Mouse (Mus musculus): ENCODE measurements around the gene Ccng1. TPM values are rescaled to one million over a fixed set of nuclear protein-coding genes. Genes with fewer than 3 reads are reported as not detected.

Gene Ccng1
- polyA plus RNA-seq (2015; fragmentation: Nextera tagmentation; extraction: Ambion mirVana), result 16.9 and 17.7 TPM in 2 replicates

DNA sequence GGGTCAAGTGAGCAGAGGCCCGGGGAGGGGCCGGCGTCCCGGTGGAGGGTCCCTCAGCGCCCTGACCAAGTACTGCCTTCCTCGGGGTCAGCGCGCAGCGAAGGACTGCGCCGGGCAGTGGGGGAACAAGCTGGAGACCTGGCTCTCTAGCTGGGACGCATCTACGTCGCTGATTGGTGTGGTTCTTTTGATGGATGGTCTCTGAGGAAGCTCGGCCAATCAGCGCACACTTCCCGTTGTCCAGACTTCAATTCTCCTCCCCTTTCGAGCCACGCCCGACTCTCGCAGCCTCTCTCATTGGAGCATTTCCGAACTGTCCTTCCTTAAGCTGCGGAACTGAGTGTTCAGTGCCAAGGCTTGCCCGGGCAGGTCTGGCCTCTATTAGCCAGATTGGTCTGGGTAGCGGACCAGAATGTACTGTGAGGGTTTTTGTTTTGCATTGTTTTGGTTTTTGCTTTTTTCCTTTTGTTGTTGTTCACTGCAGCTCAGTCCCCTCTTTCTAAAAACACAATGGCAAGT lies at the start of gene Ccng1:
TSS of gene Ccng1 (minus strand) at position 203 of the 519 bp plus-strand sequence.
- Histone ChIP-seq H3K4me2 (ENCODE audit: low read depth, low read length) (peak within 1 kb of the TSS; percentile 94), H3K9me3 (replicated peaks; ENCODE audit: control insufficient read depth, low read length) (no peaks in the 10 kb centered on the region), H3K27me3 (ENCODE audit: control insufficient read depth, insufficient read depth, low read depth, low read length) (no peaks in the 10 kb centered on the region), H3K9ac (ENCODE audit: low read depth, low read length) (peak within 1 kb of the TSS; percentile 93), H3K4me3 (ENCODE audit: low read depth, low read length) (peak within 1 kb of the TSS; percentile 93), H3K27ac (ENCODE audit: low read length) (peak within 1 kb of the TSS; percentile 75; the same call in 1 of the 2 replicates), H3K36me3 (ENCODE audit: control insufficient read depth, insufficient read depth) (0 out of 2 replicates have a peak, but pooled peaks cover 3% of the 10 kb centered on the region), H3K4me1 (ENCODE audit: control insufficient read depth, low read depth, low read length) (peaks cover 7% of the 10 kb centered on the region)
- peak; percentile 99 for ATAC-seq (ENCODE audit: low read depth)
- WGBS (ENCODE audit: insufficient replicate concordance), result 1% methylated on average over 25 of the region's 25 CpGs

DNA sequence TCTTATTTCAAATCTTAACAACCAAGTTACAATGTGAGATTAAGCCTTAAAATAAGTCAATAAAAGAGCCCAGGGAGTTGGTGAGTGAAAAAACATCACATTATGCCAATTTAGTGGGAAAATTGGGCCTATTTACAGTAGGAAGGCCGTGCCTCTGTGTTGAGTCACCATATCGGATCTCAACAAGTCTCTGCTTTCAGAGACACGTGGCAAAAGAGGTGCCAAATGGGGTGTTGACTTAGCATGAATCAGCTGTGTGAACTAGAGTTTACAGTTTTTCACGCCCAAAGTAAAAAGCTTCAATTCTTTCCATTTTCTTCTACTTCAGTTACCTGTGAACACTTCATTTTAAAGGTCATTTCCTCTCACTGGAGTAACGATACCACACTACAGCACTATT lies 35.2 kb upstream of the Ccng1 start:
- WGBS (ENCODE audit: insufficient replicate concordance), result 59% methylated on average over 5 of the region's 5 CpGs
- Histone ChIP-seq H3K9me3 (replicated peaks; ENCODE audit: control insufficient read depth, low read length) (no peaks in the 10 kb centered on the region), H3K4me2 (ENCODE audit: low read depth, low read length) (no peak overlapping the region), H3K27ac (ENCODE audit: low read length) (no peak overlapping the region), H3K27me3 (ENCODE audit: control insufficient read depth, insufficient read depth, low read depth, low read length) (no peaks in the 10 kb centered on the region), H3K9ac (ENCODE audit: low read depth, low read length) (no peak overlapping the region), H3K4me1 (ENCODE audit: control insufficient read depth, low read depth, low read length) (no peaks in the 10 kb centered on the region), H3K36me3 (ENCODE audit: control insufficient read depth, insufficient read depth) (no peaks in the 10 kb centered on the region), H3K4me3 (ENCODE audit: low read depth, low read length) (no peak overlapping the region)
- ATAC-seq (ENCODE audit: low read depth), result no peak

DNA sequence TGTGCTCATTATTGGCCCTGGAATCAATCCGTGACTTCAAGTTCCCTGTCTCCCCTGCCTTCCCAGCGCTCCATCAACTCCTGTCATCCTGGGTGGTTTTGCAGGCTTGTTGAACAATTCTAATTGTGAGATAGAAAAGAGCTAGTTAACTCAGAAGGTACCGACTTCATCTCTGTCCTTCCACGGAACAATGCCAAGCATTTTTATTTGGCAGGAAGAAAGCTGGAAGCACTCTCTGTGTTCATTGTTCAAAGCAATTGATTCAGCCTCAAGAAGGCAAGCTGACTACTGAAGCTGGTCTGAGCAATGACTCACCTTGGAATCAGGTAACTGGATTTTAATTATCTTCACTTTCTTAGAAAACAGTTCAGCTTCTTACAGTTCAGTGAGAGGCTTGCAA lies 34.6 kb upstream of the Ccng1 start:
- ATAC-seq (ENCODE audit: low read depth), result no peak

DNA sequence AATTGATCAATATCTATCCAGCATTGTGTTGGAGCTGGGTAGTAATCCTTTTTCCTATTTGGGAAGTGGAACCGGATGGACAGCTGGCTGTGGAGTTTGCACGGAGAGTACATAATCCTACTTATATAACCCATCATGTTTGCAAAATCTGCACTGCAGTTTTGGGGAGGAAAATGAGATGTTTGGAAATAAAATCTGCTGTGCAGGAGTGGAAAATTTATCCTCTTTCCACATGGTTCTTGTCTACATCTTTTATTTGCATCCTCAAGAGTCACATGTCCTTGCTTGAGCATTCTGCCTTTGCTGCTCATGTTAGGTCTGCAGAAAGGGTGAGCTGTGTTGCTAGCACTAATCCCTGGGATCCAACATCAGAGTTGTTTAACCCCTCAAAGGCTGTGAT lies 31.8 kb upstream of the Ccng1 start:
- no peak overlapping the region for H3K4me2 ChIP-seq (ENCODE audit: low read depth, low read length)
- H3K4me3 ChIP-seq (ENCODE audit: low read depth, low read length), result no peak overlapping the region
- ATAC-seq (ENCODE audit: low read depth), result no peak
- no peaks in the 10 kb centered on the region for H3K36me3 ChIP-seq (ENCODE audit: control insufficient read depth, insufficient read depth)
- no peaks in the 10 kb centered on the region for H3K9me3 ChIP-seq (replicated peaks; ENCODE audit: control insufficient read depth, low read length)
- no peak overlapping the region for H3K9ac ChIP-seq (ENCODE audit: low read depth, low read length)
- 64% methylated on average over 2 of the region's 2 CpGs for WGBS (ENCODE audit: insufficient replicate concordance)
- no peaks in the 10 kb centered on the region for H3K4me1 ChIP-seq (ENCODE audit: control insufficient read depth, low read depth, low read length)
- H3K27me3 ChIP-seq (ENCODE audit: control insufficient read depth, insufficient read depth, low read depth, low read length), result no peaks in the 10 kb centered on the region
- no peak overlapping the region for H3K27ac ChIP-seq (ENCODE audit: low read length)

More for the DNA sequence above, 34.6 kb upstream of the Ccng1 start:
- Histone ChIP-seq H3K4me1 (ENCODE audit: control insufficient read depth, low read depth, low read length) (no peaks in the 10 kb centered on the region), H3K4me3 (ENCODE audit: low read depth, low read length) (no peak overlapping the region), H3K27ac (ENCODE audit: low read length) (no peak overlapping the region), H3K36me3 (ENCODE audit: control insufficient read depth, insufficient read depth) (no peaks in the 10 kb centered on the region), H3K27me3 (ENCODE audit: control insufficient read depth, insufficient read depth, low read depth, low read length) (no peaks in the 10 kb centered on the region), H3K9me3 (replicated peaks; ENCODE audit: control insufficient read depth, low read length) (no peaks in the 10 kb centered on the region), H3K4me2 (ENCODE audit: low read depth, low read length) (no peak overlapping the region), H3K9ac (ENCODE audit: low read depth, low read length) (no peak overlapping the region)
- WGBS (ENCODE audit: insufficient replicate concordance), result 53% methylated on average over 4 of the region's 4 CpGs

DNA sequence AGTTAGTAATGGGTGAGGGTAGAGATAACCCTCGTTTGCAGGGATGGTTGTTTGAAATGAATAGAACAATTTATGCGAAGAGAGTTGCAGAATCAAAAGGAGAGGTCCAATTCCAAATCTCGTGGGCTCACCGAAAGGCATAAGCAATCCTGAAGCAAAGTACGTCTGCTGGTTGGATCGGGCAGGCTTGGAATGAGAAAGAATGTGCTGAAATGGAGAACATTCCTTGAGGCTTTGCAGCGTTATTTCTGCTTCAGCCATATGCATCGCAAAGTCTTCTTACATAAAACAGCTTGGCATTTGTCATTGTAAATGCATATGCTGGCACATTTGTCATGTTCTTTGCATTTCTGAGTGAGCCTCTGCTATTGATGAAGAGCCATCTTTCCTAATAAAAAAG lies 29.2 kb upstream of the Ccng1 start:
- WGBS (ENCODE audit: insufficient replicate concordance), result 61% methylated on average over 8 of the region's 8 CpGs

DNA sequence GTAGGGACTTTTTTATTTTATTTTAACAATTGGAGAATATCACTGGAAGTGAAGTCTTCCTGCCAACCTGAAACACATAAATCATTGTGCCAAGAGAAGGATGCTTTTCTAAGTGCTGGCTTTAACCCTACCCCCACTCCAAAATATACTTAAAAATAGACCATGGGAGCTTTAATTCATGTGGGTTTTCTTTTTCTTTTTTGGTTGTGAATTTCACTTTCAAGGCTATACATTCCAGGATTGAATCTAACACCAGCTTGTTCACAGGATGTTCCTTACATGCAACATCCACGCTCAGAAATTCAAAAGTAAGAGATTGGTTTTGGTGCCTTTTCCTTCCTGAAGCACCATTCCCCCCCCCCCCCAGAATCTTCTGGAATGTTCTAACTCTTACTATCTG lies 28.2 kb upstream of the Ccng1 start:
- Histone ChIP-seq H3K4me3 (ENCODE audit: low read depth, low read length) (no peak overlapping the region), H3K9ac (ENCODE audit: low read depth, low read length) (no peak overlapping the region), H3K36me3 (ENCODE audit: control insufficient read depth, insufficient read depth) (no peaks in the 10 kb centered on the region), H3K27me3 (ENCODE audit: control insufficient read depth, insufficient read depth, low read depth, low read length) (no peaks in the 10 kb centered on the region), H3K4me1 (ENCODE audit: control insufficient read depth, low read depth, low read length) (no peaks in the 10 kb centered on the region), H3K4me2 (ENCODE audit: low read depth, low read length) (no peak overlapping the region), H3K9me3 (replicated peaks; ENCODE audit: control insufficient read depth, low read length) (no peaks in the 10 kb centered on the region), H3K27ac (ENCODE audit: low read length) (no peak overlapping the region)
- ATAC-seq (ENCODE audit: low read depth), result no peak
- 72% methylated on average over 1 of the region's 1 CpGs for WGBS (ENCODE audit: insufficient replicate concordance)

More for the DNA sequence above, 29.2 kb upstream of the Ccng1 start:
- no peak for ATAC-seq (ENCODE audit: low read depth)
- no peak overlapping the region for H3K4me3 ChIP-seq (ENCODE audit: low read depth, low read length)
- H3K9me3 ChIP-seq (replicated peaks; ENCODE audit: control insufficient read depth, low read length), result no peaks in the 10 kb centered on the region
- no peak overlapping the region for H3K27ac ChIP-seq (ENCODE audit: low read length)
- H3K27me3 ChIP-seq (ENCODE audit: control insufficient read depth, insufficient read depth, low read depth, low read length), result no peaks in the 10 kb centered on the region
- no peak overlapping the region for H3K9ac ChIP-seq (ENCODE audit: low read depth, low read length)
- no peak overlapping the region for H3K4me2 ChIP-seq (ENCODE audit: low read depth, low read length)
- H3K36me3 ChIP-seq (ENCODE audit: control insufficient read depth, insufficient read depth), result no peaks in the 10 kb centered on the region
- no peaks in the 10 kb centered on the region for H3K4me1 ChIP-seq (ENCODE audit: control insufficient read depth, low read depth, low read length)

DNA sequence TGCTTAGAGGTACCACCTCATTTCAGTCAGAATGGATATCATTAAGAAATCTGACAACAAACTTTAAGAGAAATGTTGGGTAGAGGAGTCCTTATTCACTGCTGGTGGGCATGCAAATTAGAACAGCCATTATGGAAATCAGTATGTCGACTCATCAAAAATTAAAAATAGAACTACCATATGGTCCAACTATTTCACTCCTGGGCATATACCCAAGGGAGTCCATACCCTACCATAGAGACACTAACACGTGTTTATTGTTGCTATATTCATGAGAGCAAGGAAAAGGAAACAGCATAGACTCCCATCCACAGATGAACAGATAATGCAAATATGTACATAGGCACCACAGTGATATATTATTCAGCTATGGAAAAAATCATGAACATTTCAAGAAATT lies 26.7 kb upstream of the Ccng1 start:
- Histone ChIP-seq H3K36me3 (ENCODE audit: control insufficient read depth, insufficient read depth) (no peaks in the 10 kb centered on the region), H3K4me1 (ENCODE audit: control insufficient read depth, low read depth, low read length) (no peaks in the 10 kb centered on the region), H3K27me3 (ENCODE audit: control insufficient read depth, insufficient read depth, low read depth, low read length) (no peaks in the 10 kb centered on the region), H3K4me3 (ENCODE audit: low read depth, low read length) (no peak overlapping the region), H3K9ac (ENCODE audit: low read depth, low read length) (no peak overlapping the region), H3K4me2 (ENCODE audit: low read depth, low read length) (no peak overlapping the region), H3K27ac (ENCODE audit: low read length) (no peak overlapping the region), H3K9me3 (replicated peaks; ENCODE audit: control insufficient read depth, low read length) (no peaks in the 10 kb centered on the region)
- no peak for ATAC-seq (ENCODE audit: low read depth)
- WGBS (ENCODE audit: insufficient replicate concordance), result 48% methylated on average over 2 of the region's 2 CpGs

DNA sequence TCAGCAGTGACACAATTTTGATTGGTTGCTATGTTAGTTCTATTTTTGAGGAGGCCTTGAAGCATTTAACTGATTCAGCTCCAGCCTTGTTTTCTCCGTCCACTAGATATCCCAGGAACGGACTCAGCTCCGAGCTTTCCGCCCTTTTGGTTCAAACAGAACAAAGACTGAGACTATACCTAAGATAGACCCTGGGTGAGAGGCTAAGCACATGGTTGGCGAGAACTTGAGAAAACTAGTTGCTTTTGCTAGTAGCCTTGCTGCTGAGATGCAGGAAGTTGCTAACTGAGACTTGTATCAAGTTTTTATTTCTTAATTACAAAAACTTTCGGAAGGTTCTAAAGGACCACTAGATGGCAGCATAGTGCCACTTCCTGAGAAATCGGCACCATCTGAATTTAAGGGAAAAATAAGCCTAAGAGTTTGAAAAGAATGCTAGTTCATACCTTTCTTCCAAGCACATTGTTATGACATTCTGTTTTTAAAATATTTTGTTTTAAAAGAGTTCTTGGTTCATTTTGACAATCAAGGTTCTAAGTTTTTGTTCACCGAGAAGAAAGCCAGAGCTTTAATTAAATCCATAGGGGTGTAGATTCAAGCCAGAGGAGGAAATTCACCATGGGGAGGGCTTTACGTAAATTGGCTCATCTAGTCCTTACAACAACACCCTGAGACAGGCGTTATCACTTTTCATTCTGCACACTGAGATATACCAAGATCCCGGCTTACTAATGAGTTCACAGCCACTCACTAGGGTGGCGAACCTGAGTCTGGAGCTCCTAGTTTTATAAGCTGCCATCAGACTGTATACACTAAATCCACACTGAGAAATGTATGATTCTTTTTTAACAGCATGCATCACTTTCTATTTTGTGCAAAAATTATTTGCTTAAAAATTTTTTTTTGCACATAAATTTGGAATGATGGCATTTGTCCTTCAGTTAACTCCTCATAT lies 20.5 kb upstream of the Ccng1 start:
- Histone ChIP-seq H3K9me3 (replicated peaks; ENCODE audit: control insufficient read depth, low read length) (no peaks in the 10 kb centered on the region), H3K4me2 (ENCODE audit: low read depth, low read length) (no peak overlapping the region), H3K4me3 (ENCODE audit: low read depth, low read length) (no peak overlapping the region), H3K4me1 (ENCODE audit: control insufficient read depth, low read depth, low read length) (no peaks in the 10 kb centered on the region), H3K27me3 (ENCODE audit: control insufficient read depth, insufficient read depth, low read depth, low read length) (no peaks in the 10 kb centered on the region), H3K36me3 (ENCODE audit: control insufficient read depth, insufficient read depth) (no peaks in the 10 kb centered on the region), H3K9ac (ENCODE audit: low read depth, low read length) (no peak overlapping the region), H3K27ac (ENCODE audit: low read length) (no peak overlapping the region)
- 42% methylated on average over 12 of the region's 12 CpGs for WGBS (ENCODE audit: insufficient replicate concordance)
- no peak for ATAC-seq (ENCODE audit: low read depth)

DNA sequence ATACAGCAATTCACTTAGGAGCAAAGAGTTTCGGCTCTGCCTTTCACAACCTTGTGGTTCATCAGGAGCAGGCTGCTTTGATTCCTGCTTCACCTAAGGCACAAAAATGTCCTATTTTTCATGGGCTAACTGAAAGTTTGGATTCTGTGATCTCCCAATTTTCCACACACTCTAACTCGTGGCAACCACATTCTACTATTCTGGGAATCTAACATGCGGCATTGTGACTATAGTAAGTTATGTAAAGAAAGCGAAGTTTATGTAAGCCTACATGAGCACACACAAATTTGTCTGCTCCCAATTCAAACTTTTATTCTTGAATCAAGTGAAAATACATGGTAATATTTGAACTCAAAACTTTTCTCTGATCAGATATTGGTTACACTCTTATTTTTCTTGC lies 9.6 kb upstream of the Ccng1 start:
- H3K9me3 ChIP-seq (replicated peaks; ENCODE audit: control insufficient read depth, low read length), result no peaks in the 10 kb centered on the region
- no peak for ATAC-seq (ENCODE audit: low read depth)
- no peak overlapping the region for H3K4me3 ChIP-seq (ENCODE audit: low read depth, low read length)
- no peak overlapping the region for H3K27ac ChIP-seq (ENCODE audit: low read length)
- no peaks in the 10 kb centered on the region for H3K4me1 ChIP-seq (ENCODE audit: control insufficient read depth, low read depth, low read length)
- H3K27me3 ChIP-seq (ENCODE audit: control insufficient read depth, insufficient read depth, low read depth, low read length), result no peaks in the 10 kb centered on the region
- 54% methylated on average over 4 of the region's 4 CpGs for WGBS (ENCODE audit: insufficient replicate concordance)
- no peaks in the 10 kb centered on the region for H3K36me3 ChIP-seq (ENCODE audit: control insufficient read depth, insufficient read depth)
- no peak overlapping the region for H3K4me2 ChIP-seq (ENCODE audit: low read depth, low read length)
- no peak overlapping the region for H3K9ac ChIP-seq (ENCODE audit: low read depth, low read length)
